Mouse (Mus musculus): ENCODE results near the gene Grin2c.

GRCm38 (mm10) chr11:115229021-115229930 is 37.8 kb downstream of the Grin2c start:
- TF ChIP-seq CTCF (IDR thresholded peaks at IDR 0.05; ENCODE audit: extremely low read depth, insufficient read length, insufficient replicate concordance, low read depth, low read length) = no peak
- TF ChIP-seq POLR2A (IDR thresholded peaks at IDR 0.05; ENCODE audit: low read depth, low read length) = no peak

Measured in small intestine, adult 2 months (tissue).